13 mouse cellular contexts compared by ENCODE assay signal in genomic region chr10:75767756-75768155, GRCm38 (mm10). TPM values are rescaled to one million over a fixed set of nuclear protein-coding genes. Genes with fewer than 3 reads are reported as not detected.
"Had no signal": no experiment of that assay in that cellular context is flagged by ENCODE, and none has a peak within 500 bp of the region (broad histone marks: within the 10 kb centered on the region; RNA-seq: fewer than 3 reads in every experiment).

No protein-coding gene starts in this region.

RNA-seq across cellular contexts. Expression of gene Gm20441, which starts 13.0 kb away (rescaled TPM):
- polyA plus RNA-seq: heart, embryonic 10.5 days; heart, embryonic 12.5 days; heart, embryonic 14.5 days; heart, embryonic 16.5 days; hindbrain, embryonic 10.5 days; hindbrain, embryonic 12.5 days; hindbrain, embryonic 14.5 days; intestine, embryonic 14.5 days; intestine, embryonic 16.5 days; kidney, adult 2 months; limb, embryonic 13.5 days; liver, embryonic 11.5 days; liver, embryonic 13.5 days had no signal
